Mouse (Mus musculus): ENCODE measurements at regions not wholly inside any gene's neighbourhood (a gene's known extent, or its start where the extent isn't known, plus 50 kb on each side); places are given as distances from the start of the nearest gene placed in this dataset.

GRCm38 (mm10) chr15:50005142-50005541, 3879.6 kb upstream of the Gm7489 start:
- Histone ChIP-seq H3K36me3 (no peaks in the 10 kb centered on the region), H3K9me3 (no peaks in the 10 kb centered on the region), H3K27me3 (no peaks in the 10 kb centered on the region), H3K9ac (replicated peaks) (no peak overlapping the region), H3K4me3 (replicated peaks) (no peak overlapping the region), H3K4me2 (replicated peaks) (no peak overlapping the region), H3K4me1 (replicated peaks) (no peaks in the 10 kb centered on the region), H3K27ac (no peak overlapping the region)
- no peak for ATAC-seq
- 92% methylated on average over 1 of the region's 1 CpGs for WGBS

- no peaks in the 10 kb centered on the region for H3K36me3 ChIP-seq
- no peak overlapping the region for H3K27ac ChIP-seq
- ATAC-seq, result no peak
- H3K4me3 ChIP-seq (replicated peaks), result no peak overlapping the region
- H3K4me2 ChIP-seq (replicated peaks), result no peak overlapping the region
- no peaks in the 10 kb centered on the region for H3K4me1 ChIP-seq (replicated peaks)
- no peaks in the 10 kb centered on the region for H3K9me3 ChIP-seq
- H3K9ac ChIP-seq (replicated peaks), result no peak overlapping the region
- no peaks in the 10 kb centered on the region for H3K27me3 ChIP-seq
These were observed 3838.1 kb upstream of the Gm7489 start for GRCm38 (mm10) chr15:50046653-50047052.

- no peaks in the 10 kb centered on the region for H3K9me3 ChIP-seq
- H3K9ac ChIP-seq (replicated peaks), result no peak overlapping the region
- no peak overlapping the region for H3K27ac ChIP-seq
- H3K36me3 ChIP-seq, result no peaks in the 10 kb centered on the region
- no peak overlapping the region for H3K4me3 ChIP-seq (replicated peaks)
- H3K4me2 ChIP-seq (replicated peaks), result no peak overlapping the region
- 87% methylated on average over 2 of the region's 2 CpGs for WGBS
- no peaks in the 10 kb centered on the region for H3K4me1 ChIP-seq (replicated peaks)
- no peak for ATAC-seq
- H3K27me3 ChIP-seq, result no peaks in the 10 kb centered on the region
These were observed 3831.2 kb upstream of the Gm7489 start for GRCm38 (mm10) chr15:50053468-50053867.

- H3K27me3 ChIP-seq, result no peaks in the 10 kb centered on the region
- no peaks in the 10 kb centered on the region for H3K4me1 ChIP-seq (replicated peaks)
- no peak for ATAC-seq
- no peaks in the 10 kb centered on the region for H3K36me3 ChIP-seq
- WGBS, result 81% methylated on average over 6 of the region's 6 CpGs
- H3K9me3 ChIP-seq, result no peaks in the 10 kb centered on the region
- H3K4me2 ChIP-seq (replicated peaks), result no peak overlapping the region
- no peak overlapping the region for H3K4me3 ChIP-seq (replicated peaks)
- no peak overlapping the region for H3K27ac ChIP-seq
- no peak overlapping the region for H3K9ac ChIP-seq (replicated peaks)
These were observed 3830.8 kb upstream of the Gm7489 start for GRCm38 (mm10) chr15:50053892-50054291.

- Histone ChIP-seq H3K27ac (no peak overlapping the region), H3K4me1 (replicated peaks) (no peaks in the 10 kb centered on the region), H3K9ac (replicated peaks) (no peak overlapping the region), H3K4me3 (replicated peaks) (no peak overlapping the region), H3K36me3 (no peaks in the 10 kb centered on the region), H3K4me2 (replicated peaks) (no peak overlapping the region), H3K27me3 (no peaks in the 10 kb centered on the region), H3K9me3 (no peaks in the 10 kb centered on the region)
- no peak for ATAC-seq
- 93% methylated on average over 1 of the region's 1 CpGs for WGBS
These were observed 3806.5 kb upstream of the Gm7489 start for GRCm38 (mm10) chr15:50078246-50078645.

- no peak for ATAC-seq
- H3K4me2 ChIP-seq (replicated peaks), result no peak overlapping the region
- H3K36me3 ChIP-seq, result no peaks in the 10 kb centered on the region
- H3K27me3 ChIP-seq, result no peaks in the 10 kb centered on the region
- no peak overlapping the region for H3K4me3 ChIP-seq (replicated peaks)
- no peaks in the 10 kb centered on the region for H3K9me3 ChIP-seq
- no peak overlapping the region for H3K9ac ChIP-seq (replicated peaks)
- WGBS, result 91% methylated on average over 2 of the region's 2 CpGs
- no peak overlapping the region for H3K27ac ChIP-seq
- H3K4me1 ChIP-seq (replicated peaks), result no peaks in the 10 kb centered on the region
These were observed 3802.3 kb upstream of the Gm7489 start for GRCm38 (mm10) chr15:50082428-50082827.

- no peaks in the 10 kb centered on the region for H3K27me3 ChIP-seq
- no peak overlapping the region for H3K27ac ChIP-seq
- no peaks in the 10 kb centered on the region for H3K9me3 ChIP-seq
- H3K9ac ChIP-seq (replicated peaks), result no peak overlapping the region
- H3K4me1 ChIP-seq (replicated peaks), result no peaks in the 10 kb centered on the region
- no peaks in the 10 kb centered on the region for H3K36me3 ChIP-seq
- no peak overlapping the region for H3K4me3 ChIP-seq (replicated peaks)
- 0 out of 2 replicates have a peak, but pooled peaks have one; percentile 37 for ATAC-seq
- no peak overlapping the region for H3K4me2 ChIP-seq (replicated peaks)
- WGBS, result 63% methylated on average over 5 of the region's 5 CpGs
These were observed 3782.0 kb upstream of the Gm7489 start for GRCm38 (mm10) chr15:50102596-50103277.

- no peaks in the 10 kb centered on the region for H3K36me3 ChIP-seq
- H3K4me1 ChIP-seq (replicated peaks), result no peaks in the 10 kb centered on the region
- no peak overlapping the region for H3K27ac ChIP-seq
- H3K27me3 ChIP-seq, result no peaks in the 10 kb centered on the region
- H3K9ac ChIP-seq (replicated peaks), result no peak overlapping the region
- WGBS, result 85% methylated on average over 3 of the region's 3 CpGs
- no peak overlapping the region for H3K4me2 ChIP-seq (replicated peaks)
- H3K9me3 ChIP-seq, result no peaks in the 10 kb centered on the region
- H3K4me3 ChIP-seq (replicated peaks), result no peak overlapping the region
- ATAC-seq, result no peak
These were observed 3775.8 kb upstream of the Gm7489 start for GRCm38 (mm10) chr15:50108913-50109312.

GRCm38 (mm10) chr15:50153863-50154262, 3730.8 kb upstream of the Gm7489 start:
- Histone ChIP-seq H3K36me3 (no peaks in the 10 kb centered on the region), H3K4me2 (replicated peaks) (no peak overlapping the region), H3K4me1 (replicated peaks) (no peaks in the 10 kb centered on the region), H3K9me3 (no peaks in the 10 kb centered on the region), H3K27ac (no peak overlapping the region), H3K27me3 (no peaks in the 10 kb centered on the region), H3K9ac (replicated peaks) (no peak overlapping the region), H3K4me3 (replicated peaks) (no peak overlapping the region)
- ATAC-seq, result no peak
- 87% methylated on average over 3 of the region's 3 CpGs for WGBS

GRCm38 (mm10) chr15:50172276-50172772, 3712.4 kb upstream of the Gm7489 start:
- H3K9me3 ChIP-seq, result no peaks in the 10 kb centered on the region
- H3K4me3 ChIP-seq (replicated peaks), result no peak overlapping the region
- no peak overlapping the region for H3K4me2 ChIP-seq (replicated peaks)
- no peak overlapping the region for H3K9ac ChIP-seq (replicated peaks)
- H3K4me1 ChIP-seq (replicated peaks), result no peaks in the 10 kb centered on the region
- WGBS, result 90% methylated on average over 2 of the region's 2 CpGs
- H3K27ac ChIP-seq, result no peak overlapping the region
- no peaks in the 10 kb centered on the region for H3K36me3 ChIP-seq
- ATAC-seq, result no peak
- no peaks in the 10 kb centered on the region for H3K27me3 ChIP-seq

- H3K27me3 ChIP-seq, result no peaks in the 10 kb centered on the region
- ATAC-seq, result no peak
- WGBS, result 88% methylated on average over 1 of the region's 1 CpGs
- H3K4me1 ChIP-seq (replicated peaks), result no peaks in the 10 kb centered on the region
- H3K27ac ChIP-seq, result no peak overlapping the region
- H3K4me2 ChIP-seq (replicated peaks), result no peak overlapping the region
- no peak overlapping the region for H3K4me3 ChIP-seq (replicated peaks)
- H3K36me3 ChIP-seq, result no peaks in the 10 kb centered on the region
- H3K9ac ChIP-seq (replicated peaks), result no peak overlapping the region
- peaks cover 5% of the 10 kb centered on the region; the same call in 1 of the 2 replicates for H3K9me3 ChIP-seq
These were observed 3701.5 kb upstream of the Gm7489 start for GRCm38 (mm10) chr15:50183185-50183584.
